Mouse (Mus musculus): ENCODE measurements at regions not wholly inside any gene's neighbourhood (a gene's known extent, or its start where the extent isn't known, plus 50 kb on each side); places are given as distances from the start of the nearest gene placed in this dataset.
A peak's percentile ranks its signal among the peaks of the same experiment; 100 is the strongest.

DNA sequence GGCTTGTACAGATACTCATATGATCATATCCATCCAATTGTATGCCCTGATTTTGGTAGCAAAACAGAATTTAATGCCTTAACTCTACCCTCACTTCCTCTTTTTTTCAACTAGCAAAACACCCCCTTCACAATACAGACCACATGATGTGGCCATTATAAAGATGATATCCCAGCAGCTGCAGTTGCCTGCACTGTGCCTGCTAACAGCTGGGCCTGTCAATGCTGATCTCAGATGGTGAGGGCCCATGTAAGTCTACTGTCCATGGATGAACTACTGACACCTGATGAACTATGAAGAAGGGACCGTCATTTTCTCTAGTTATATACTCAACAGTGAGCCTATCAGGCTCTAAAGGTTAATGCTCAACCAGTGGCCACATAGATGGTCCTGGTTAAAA lies 191.8 kb upstream of the Fmr1 start:
- TF ChIP-seq GATA4 (IDR thresholded peaks at IDR 0.05; ENCODE audit: insufficient replicate concordance, low read length) = no peak

DNA sequence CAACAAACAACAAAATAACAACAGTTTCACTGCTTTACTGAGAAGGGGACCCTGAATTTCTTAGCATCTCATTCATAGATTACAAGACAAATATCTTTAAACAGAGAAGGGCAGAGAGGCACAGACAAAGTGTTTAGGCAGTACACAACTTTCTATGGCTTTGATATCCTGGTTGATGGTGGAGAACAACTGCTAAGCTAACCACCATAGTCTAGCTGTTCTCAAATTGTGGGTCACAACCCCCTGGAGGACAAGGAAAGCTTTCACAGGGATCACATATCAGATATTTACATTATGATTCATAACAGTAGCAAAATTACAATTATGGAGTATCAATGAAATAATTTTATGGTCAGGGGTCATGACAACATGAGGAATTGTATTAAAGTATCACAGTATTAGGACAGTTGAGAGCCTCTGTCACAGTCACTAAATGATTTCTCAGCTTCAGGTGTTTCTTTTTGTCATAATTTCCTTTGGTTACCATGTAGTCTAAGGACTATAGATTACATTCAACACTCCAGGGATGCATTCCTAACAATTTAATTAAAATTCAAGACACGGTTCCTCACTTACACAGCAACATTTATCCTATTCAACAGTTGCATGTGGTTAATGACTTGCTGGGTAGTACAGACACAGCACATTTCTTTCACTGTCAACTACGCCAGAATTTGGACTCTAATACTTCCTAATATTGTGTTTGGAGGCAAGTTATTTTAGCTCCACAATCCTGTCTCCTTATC lies 183.8 kb upstream of the Fmr1 start:
- TF ChIP-seq GATA4 (IDR thresholded peaks at IDR 0.05; ENCODE audit: insufficient replicate concordance, low read length) = peak; percentile 46; the same call in 1 of the 2 replicates

DNA sequence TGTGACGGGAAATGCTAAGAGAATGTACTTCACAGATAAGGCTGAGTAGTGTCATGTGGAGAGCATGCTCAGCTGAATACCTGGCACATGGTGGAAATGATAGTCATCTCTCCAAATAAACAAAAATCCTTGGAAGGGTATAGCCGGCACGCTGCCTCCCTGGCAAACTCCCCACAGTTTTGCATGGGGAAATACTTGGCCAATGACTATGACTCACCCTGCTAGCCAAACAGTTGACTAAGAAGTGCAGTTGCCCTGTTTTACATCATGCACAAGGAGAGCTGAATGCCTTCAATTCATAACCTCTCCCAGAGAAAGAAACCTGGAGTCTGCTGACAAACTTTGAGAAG lies 183.2 kb upstream of the Fmr1 start:
- TF ChIP-seq GATA4 (IDR thresholded peaks at IDR 0.05; ENCODE audit: insufficient replicate concordance, low read length) = no peak; the same call in 1 of the 2 replicates

GRCm38 (mm10) chrX:68495751-68496150 lies 182.6 kb upstream of the Fmr1 start:
- TF ChIP-seq GATA4 (IDR thresholded peaks at IDR 0.05; ENCODE audit: insufficient replicate concordance, low read length) = no peak

GRCm38 (mm10) chrX:68497886-68498285 lies 180.5 kb upstream of the Fmr1 start:
- TF ChIP-seq GATA4 (IDR thresholded peaks at IDR 0.05; ENCODE audit: insufficient replicate concordance, low read length) = no peak

GRCm38 (mm10) chrX:68502938-68503337 lies 175.4 kb upstream of the Fmr1 start:
- no peak for TF ChIP-seq GATA4 (IDR thresholded peaks at IDR 0.05; ENCODE audit: insufficient replicate concordance, low read length)

- no peak for TF ChIP-seq GATA4 (IDR thresholded peaks at IDR 0.05; ENCODE audit: insufficient replicate concordance, low read length)
Measured at GRCm38 (mm10) chrX:68507664-68508063, 170.7 kb upstream of the Fmr1 start.

GRCm38 (mm10) chrX:68512213-68512766 lies 166.1 kb upstream of the Fmr1 start:
- no peak for TF ChIP-seq GATA4 (IDR thresholded peaks at IDR 0.05; ENCODE audit: insufficient replicate concordance, low read length)

DNA sequence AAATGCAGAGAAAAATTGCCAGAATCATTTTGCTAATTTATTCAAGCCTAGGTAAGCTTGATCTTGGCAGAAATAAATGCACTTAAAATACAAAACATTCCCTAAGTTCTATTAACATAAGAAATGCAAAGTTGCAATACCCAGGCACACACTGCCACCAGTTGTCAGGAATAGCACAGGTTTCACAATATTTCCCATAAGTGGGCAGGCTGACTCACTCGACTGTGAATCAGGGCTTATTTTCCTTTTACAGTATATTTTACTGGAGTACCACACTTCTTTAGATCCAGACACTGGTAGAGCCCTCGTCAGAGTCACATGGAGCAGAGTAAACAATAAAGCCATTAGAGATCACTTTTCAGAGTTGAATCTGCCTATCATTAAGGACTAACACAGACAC lies 131.8 kb upstream of the Fmr1 start:
- TF ChIP-seq GATA4 (IDR thresholded peaks at IDR 0.05; ENCODE audit: insufficient replicate concordance, low read length) = no peak

- no peak for TF ChIP-seq GATA4 (IDR thresholded peaks at IDR 0.05; ENCODE audit: insufficient replicate concordance, low read length)
Measured at GRCm38 (mm10) chrX:68554031-68554430, 124.3 kb upstream of the Fmr1 start.

- no peak for TF ChIP-seq GATA4 (IDR thresholded peaks at IDR 0.05; ENCODE audit: insufficient replicate concordance, low read length)
Measured at GRCm38 (mm10) chrX:68557717-68558116, 120.6 kb upstream of the Fmr1 start.

GRCm38 (mm10) chrX:68585246-68585645 lies 93.1 kb upstream of the Fmr1 start:
- TF ChIP-seq GATA4 (IDR thresholded peaks at IDR 0.05; ENCODE audit: insufficient replicate concordance, low read length) = no peak

GRCm38 (mm10) chrX:68622141-68622540 lies 56.2 kb upstream of the Fmr1 start:
- no peak for TF ChIP-seq GATA4 (IDR thresholded peaks at IDR 0.05; ENCODE audit: insufficient replicate concordance, low read length)

All from liver, adult (tissue).